Mouse (Mus musculus): ENCODE data around the gene Capn7. TPM values are rescaled to one million over a fixed set of nuclear protein-coding genes. Genes with fewer than 3 reads are reported as not detected.

Gene Capn7
- total RNA-seq (2023), result 39.8 TPM

GRCm38 (mm10) chr14:31336369-31337155 lies at the start of gene Capn7:
Gene Capn7 (plus strand): TSS chr14:31336638.

GRCm38 (mm10) chr14:31323849-31324792 lies 12.3 kb upstream of the Capn7 start, which contains the start of gene Dnah1:
Gene Dnah1 (minus strand): TSS chr14:31323896.

Other genes with a start within 250 kb of the Capn7 start
- gene Smim4, start 207.7 kb upstream of the Capn7 start, total RNA-seq (2023), result 48.7 TPM
- gene Nt5dc2, start 205.6 kb upstream of the Capn7 start, total RNA-seq (2023), result 1.9 TPM
- gene Stab1, start 168.0 kb upstream of the Capn7 start, total RNA-seq (2023), result 1.0 TPM
- gene Tnnc1, start 128.3 kb upstream of the Capn7 start, total RNA-seq (2023), result not detected
- gene Nisch, start 119.7 kb upstream of the Capn7 start, total RNA-seq (2023), result 400 TPM
- not detected for gene Sema3g, start 118.8 kb upstream of the Capn7 start, total RNA-seq (2023)
- 10.4 TPM for gene Phf7, start 85.3 kb upstream of the Capn7 start, total RNA-seq (2023)
- 104 TPM for gene Bap1, start 85.2 kb upstream of the Capn7 start, total RNA-seq (2023)
- 0.06 TPM for gene Dnah1, start 12.7 kb upstream of the Capn7 start, total RNA-seq (2023)
- 103 TPM for gene Sh3bp5, start 99.4 kb downstream of the Capn7 start, total RNA-seq (2023)
- gene Eaf1, start 157.8 kb downstream of the Capn7 start, total RNA-seq (2023), result 42.9 TPM
- 33.3 TPM for gene Mettl6, start 158.4 kb downstream of the Capn7 start, total RNA-seq (2023)

Data from CD8-positive naive resting alpha-beta T cell, adult 57 days (primary cell).